In the genomic region with DNA sequence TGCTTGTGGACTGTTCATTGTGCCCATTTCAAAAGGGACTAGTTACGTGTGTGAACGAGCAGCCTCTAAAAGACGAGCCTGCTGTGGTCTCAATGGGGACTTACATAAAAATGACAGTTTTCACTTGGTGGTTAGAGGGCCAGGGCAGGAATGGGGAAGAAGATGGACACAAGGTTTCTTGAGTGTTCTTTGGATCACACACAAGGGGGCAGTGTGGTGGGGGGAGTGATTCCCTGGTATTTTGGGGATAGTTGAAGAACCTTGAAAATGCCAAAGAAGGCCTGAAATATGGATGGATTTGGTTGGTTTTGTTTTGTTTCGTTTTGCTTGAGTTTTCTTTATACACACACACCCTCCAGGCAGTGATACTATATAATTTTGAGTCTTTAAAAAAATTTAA, we compare ENCODE assay signal across 25 mouse cellular contexts. TPM values are rescaled to one million over a fixed set of nuclear protein-coding genes. Genes with fewer than 3 reads are reported as not detected.
DNase-seq lines count a peak whose midpoint lies in the region; ATAC-seq and TF ChIP-seq lines count a peak whose summit lies in the region.
"Had no signal": no experiment of that assay in that cellular context is flagged by ENCODE, and none has a peak within 500 bp of the region (broad histone marks: within the 10 kb centered on the region; RNA-seq: fewer than 3 reads in every experiment).

No protein-coding gene starts in this region.

- peak; percentile 40; the same call in 1 of the 2 replicates for TF ChIP-seq CTCF in kidney, postnatal 0 days (IDR thresholded peaks at IDR 0.05; ENCODE audit: low read depth)

- peaks cover 71% of the 10 kb centered on the region for H3K36me3 ChIP-seq in kidney, postnatal 0 days (ENCODE audit: insufficient read depth, low read length)

- no peak overlapping the region for H3K4me3 ChIP-seq in kidney, postnatal 0 days (replicated peaks; ENCODE audit: low read depth, low read length)
- H3K4me3 ChIP-seq: embryonic facial prominence, embryonic 10.5 days; forebrain, embryonic 13.5 days; heart, embryonic 12.5 days; intestine, embryonic 15.5 days; kidney, embryonic 15.5 days; limb, embryonic 15.5 days had no signal

- no peak overlapping the region for H3K4me2 ChIP-seq in kidney, postnatal 0 days (ENCODE audit: low read length)
- H3K4me2 ChIP-seq: forebrain, embryonic 13.5 days; heart, embryonic 12.5 days; hindbrain, embryonic 14.5 days; intestine, embryonic 15.5 days; kidney, embryonic 15.5 days; limb, embryonic 15.5 days had no signal

- H3K27ac ChIP-seq in kidney, postnatal 0 days, result no peak overlapping the region
- H3K27ac ChIP-seq: embryonic facial prominence, embryonic 10.5 days; forebrain, embryonic 13.5 days; hindbrain, embryonic 14.5 days; intestine, embryonic 15.5 days; kidney, embryonic 15.5 days; limb, embryonic 15.5 days had no signal

- no peaks in the 10 kb centered on the region for H3K4me1 ChIP-seq in kidney, postnatal 0 days (replicated peaks; ENCODE audit: insufficient read depth, low read length)
- H3K4me1 ChIP-seq: embryonic facial prominence, embryonic 10.5 days; forebrain, embryonic 13.5 days; heart, embryonic 12.5 days; intestine, embryonic 15.5 days; kidney, embryonic 15.5 days; limb, embryonic 15.5 days had no signal

- no peaks in the 10 kb centered on the region for H3K27me3 ChIP-seq in kidney, postnatal 0 days (ENCODE audit: insufficient read depth, low read length)
- H3K27me3 ChIP-seq: CH12.LX; forebrain, embryonic 13.5 days; heart, embryonic 12.5 days; intestine, embryonic 15.5 days; kidney, embryonic 15.5 days; limb, embryonic 15.5 days had no signal

- WGBS in kidney, postnatal 0 days, result 89% methylated on average over 4 of the region's 4 CpGs

- DNase-seq in embryo, embryonic 11 days, result peak; percentile 2
- DNase-seq in embryo, embryonic 9.5 days (ENCODE audit: extremely low spot score), result no peak
- DNase-seq in kidney, postnatal 0 days (ENCODE audit: low spot score), result no peak
- no peak for DNase-seq in kidney, postnatal 36 days
- peak; percentile 34 for DNase-seq in thymus, postnatal 4 days
- no peak for DNase-seq in thymus, postnatal 14 days
- DNase-seq in spleen, postnatal 4 days (ENCODE audit: low spot score in 2 of 2), result no peak
- DNase-seq in urinary bladder, adult 18-20 months (ENCODE audit: low spot score in 2 of 2), result no peak
- DNase-seq: adrenal gland, adult 2 months; cerebellum, adult 11 months; cerebellum, postnatal 10 days; gastrocnemius, postnatal 25 days; heart, postnatal 14 days; layer of hippocampus, postnatal 36 days; lung, postnatal 36 days; thymus, postnatal 36 days had no signal

- no peak for ATAC-seq in kidney, postnatal 0 days (replicated peaks; ENCODE audit: low FRiP score, low read depth)
- ATAC-seq: forebrain, embryonic 13.5 days; intestine, embryonic 15.5 days had no signal

- H3K9me3 ChIP-seq in kidney, postnatal 0 days (replicated peaks; ENCODE audit: low read length), result no peaks in the 10 kb centered on the region
- H3K9me3 ChIP-seq: embryonic facial prominence, embryonic 10.5 days; forebrain, embryonic 13.5 days; heart, embryonic 12.5 days; intestine, embryonic 15.5 days; kidney, embryonic 15.5 days; limb, embryonic 15.5 days had no signal

- no peak overlapping the region for H3K9ac ChIP-seq in kidney, postnatal 0 days (ENCODE audit: low read depth, low read length)
- H3K9ac ChIP-seq: forebrain, embryonic 13.5 days; heart, embryonic 12.5 days; hindbrain, embryonic 14.5 days; intestine, embryonic 15.5 days; kidney, embryonic 15.5 days; limb, embryonic 15.5 days had no signal

RNA-seq across cellular contexts. Expression of gene Nsfl1c, which starts 10.2 kb away (rescaled TPM):
- 179 and 190 TPM in 2 replicates for polyA plus RNA-seq in kidney, postnatal 0 days (2015; fragmentation: Nextera tagmentation; extraction: Ambion mirVana)

RNA-seq across cellular contexts. Expression of gene 4921509C19Rik, which starts 28.3 kb away (rescaled TPM):
- not detected in 2 replicates for polyA plus RNA-seq in kidney, postnatal 0 days (2015; fragmentation: Nextera tagmentation; extraction: Ambion mirVana)
- polyA plus RNA-seq: adrenal gland, adult 2 months; embryonic facial prominence, embryonic 10.5 days; forebrain, embryonic 13.5 days; heart, embryonic 12.5 days; hindbrain, embryonic 14.5 days; intestine, embryonic 15.5 days; kidney, embryonic 15.5 days; limb, embryonic 15.5 days; liver, embryonic 16.5 days had no signal

RNA-seq across cellular contexts. Expression of gene Fkbp1a, which starts 38.1 kb away (rescaled TPM):
- polyA plus RNA-seq in kidney, postnatal 0 days (2015; fragmentation: Nextera tagmentation; extraction: Ambion mirVana), result 534 and 595 TPM in 2 replicates

Comparison
In these comparisons a context has a peak if more than half of its experiments do, and no peak if none do; other contexts are left out.
1. DNase-seq: peak in embryo, embryonic 11 days (single experiment) and thymus, postnatal 4 days (single experiment); none in embryo, embryonic 9.5 days (single experiment), kidney, postnatal 0 days (single experiment), kidney, postnatal 36 days (0 of 2), thymus, postnatal 14 days (single experiment), spleen, postnatal 4 days (0 of 2) and urinary bladder, adult 18-20 months (0 of 2).